Mouse (Mus musculus): ENCODE measurements around the gene Gm6793. TPM values are rescaled to one million over a fixed set of nuclear protein-coding genes. Genes with fewer than 3 reads are reported as not detected.

Gm6793 gene
- polyA plus RNA-seq, 1 experiment, result not detected

DNA sequence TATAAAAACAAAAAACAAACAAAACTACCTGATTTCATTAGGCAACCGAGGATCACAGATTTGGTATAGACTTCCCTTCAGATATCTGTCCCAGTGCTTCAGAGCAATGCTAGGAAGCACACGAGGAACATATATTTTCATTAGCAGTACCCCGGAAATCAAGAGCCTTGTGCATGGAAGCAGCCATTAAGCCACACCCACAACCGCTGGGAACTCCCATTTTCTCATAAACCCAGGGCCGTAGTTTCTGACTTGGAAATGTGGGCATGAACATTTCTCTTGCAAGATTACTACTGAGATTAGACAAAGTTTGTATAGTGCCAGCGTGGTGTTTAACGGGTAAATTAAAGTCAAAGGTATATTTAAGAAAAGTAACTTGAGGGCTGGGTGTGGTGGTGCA lies 5.3 kb downstream of the Gm6793 start:
- Histone ChIP-seq H3K36me3 (ENCODE audit: control insufficient read depth, insufficient read depth, low read length) (peaks cover 13% of the 10 kb centered on the region), H3K27me3 (ENCODE audit: control insufficient read depth, insufficient read depth, low read length) (no peaks in the 10 kb centered on the region), H3K4me3 (ENCODE audit: low read depth, low read length) (no peak overlapping the region), H3K27ac (ENCODE audit: insufficient read depth, low read depth, low read length) (no peak overlapping the region), H3K4me1 (ENCODE audit: control insufficient read depth, insufficient read depth, insufficient read length, low read length) (peaks cover 5% of the 10 kb centered on the region)
- 84% methylated on average over 7 of the region's 7 CpGs for WGBS
- TF ChIP-seq POLR2A (IDR thresholded peaks at IDR 0.05; ENCODE audit: low read depth, low read length), result no peak
- TF ChIP-seq CTCF (IDR thresholded peaks at IDR 0.05; ENCODE audit: extremely low read depth, insufficient read length, insufficient replicate concordance, low read depth, low read length), result no peak

DNA sequence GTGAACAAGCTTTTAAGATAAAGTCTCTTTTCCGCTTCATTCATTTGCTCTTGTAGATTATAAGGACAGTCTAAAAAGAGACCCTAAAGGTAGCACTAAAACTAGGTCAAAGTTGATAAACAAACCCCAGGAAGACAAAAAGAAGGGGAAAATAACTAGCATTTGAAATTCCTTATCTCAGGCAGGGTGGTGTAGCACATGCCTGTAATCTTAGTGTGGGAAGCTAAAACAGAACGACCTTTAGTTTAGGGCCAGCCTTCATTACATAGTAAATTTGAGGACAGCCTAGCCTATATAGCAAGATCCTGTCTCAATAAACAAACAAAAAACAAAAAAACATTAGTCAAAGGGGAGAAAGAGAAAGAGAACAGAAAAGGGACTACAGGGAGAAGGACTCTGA lies 7.2 kb downstream of the Gm6793 start:
- H3K27me3 ChIP-seq (ENCODE audit: control insufficient read depth, insufficient read depth, low read length), result no peaks in the 10 kb centered on the region
- no peak overlapping the region for H3K4me3 ChIP-seq (ENCODE audit: low read depth, low read length)
- TF ChIP-seq POLR2A (IDR thresholded peaks at IDR 0.05; ENCODE audit: low read depth, low read length) (no peak), CTCF (IDR thresholded peaks at IDR 0.05; ENCODE audit: extremely low read depth, insufficient read length, insufficient replicate concordance, low read depth, low read length) (no peak)
- peaks cover 27% of the 10 kb centered on the region for H3K36me3 ChIP-seq (ENCODE audit: control insufficient read depth, insufficient read depth, low read length)
- WGBS, result 74% methylated on average over 2 of the region's 2 CpGs
- H3K4me1 ChIP-seq (ENCODE audit: control insufficient read depth, insufficient read depth, insufficient read length, low read length), result no peaks in the 10 kb centered on the region
- no peak overlapping the region for H3K27ac ChIP-seq (ENCODE audit: insufficient read depth, low read depth, low read length)

DNA sequence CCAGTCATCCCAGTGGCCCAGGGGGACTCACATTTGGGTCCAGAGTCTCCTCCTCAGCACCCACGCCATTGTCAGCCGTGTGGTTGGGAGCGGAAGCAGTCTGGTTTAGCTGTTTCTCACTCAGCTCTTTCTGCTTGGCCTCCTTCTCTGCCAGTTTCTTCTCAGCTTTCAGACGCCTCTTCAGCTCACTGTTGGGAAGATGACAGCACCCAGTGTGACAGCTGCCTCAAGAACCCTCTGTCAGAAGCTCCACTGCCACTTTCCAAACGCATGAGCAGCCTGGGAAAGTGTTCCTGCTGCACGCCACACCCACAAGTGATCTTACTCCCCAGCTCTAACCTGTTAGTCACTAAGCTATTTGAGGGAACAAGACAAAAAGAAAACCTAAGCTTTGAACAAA lies 9.2 kb downstream of the Gm6793 start:
- 89% methylated on average over 6 of the region's 6 CpGs for WGBS
- Histone ChIP-seq H3K27me3 (ENCODE audit: control insufficient read depth, insufficient read depth, low read length) (no peaks in the 10 kb centered on the region), H3K4me1 (ENCODE audit: control insufficient read depth, insufficient read depth, insufficient read length, low read length) (no peaks in the 10 kb centered on the region), H3K36me3 (ENCODE audit: control insufficient read depth, insufficient read depth, low read length) (peaks cover 48% of the 10 kb centered on the region), H3K4me3 (ENCODE audit: low read depth, low read length) (no peak overlapping the region), H3K27ac (ENCODE audit: insufficient read depth, low read depth, low read length) (no peak overlapping the region)
- TF ChIP-seq CTCF (IDR thresholded peaks at IDR 0.05; ENCODE audit: extremely low read depth, insufficient read length, insufficient replicate concordance, low read depth, low read length), result no peak
- TF ChIP-seq POLR2A (IDR thresholded peaks at IDR 0.05; ENCODE audit: low read depth, low read length), result no peak

DNA sequence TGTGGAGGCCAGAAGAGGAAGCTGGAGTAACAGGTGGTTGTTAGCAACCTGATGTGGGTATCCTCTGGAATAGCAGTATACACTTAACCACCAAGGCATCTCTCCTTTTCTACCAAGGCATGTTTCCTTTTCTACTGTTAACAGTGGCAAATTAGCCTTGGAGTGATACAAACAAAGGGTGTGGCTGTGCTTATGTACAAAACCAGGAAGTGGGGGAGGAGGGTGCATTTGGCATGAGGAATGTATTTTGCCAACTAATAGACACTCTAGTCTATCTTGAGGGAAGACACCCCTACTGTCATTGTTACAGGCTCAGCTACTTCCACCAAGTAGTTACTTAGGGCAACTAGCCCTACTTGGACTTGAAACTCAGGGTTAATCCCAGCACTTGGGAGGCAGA lies 10.1 kb downstream of the Gm6793 start:
- H3K4me3 ChIP-seq (ENCODE audit: low read depth, low read length), result no peak overlapping the region
- H3K27ac ChIP-seq (ENCODE audit: insufficient read depth, low read depth, low read length), result no peak overlapping the region
- no peaks in the 10 kb centered on the region for H3K27me3 ChIP-seq (ENCODE audit: control insufficient read depth, insufficient read depth, low read length)
- H3K4me1 ChIP-seq (ENCODE audit: control insufficient read depth, insufficient read depth, insufficient read length, low read length), result no peaks in the 10 kb centered on the region
- TF ChIP-seq POLR2A (IDR thresholded peaks at IDR 0.05; ENCODE audit: low read depth, low read length), result no peak
- no peak for TF ChIP-seq CTCF (IDR thresholded peaks at IDR 0.05; ENCODE audit: extremely low read depth, insufficient read length, insufficient replicate concordance, low read depth, low read length)
- H3K36me3 ChIP-seq (ENCODE audit: control insufficient read depth, insufficient read depth, low read length), result peaks cover 56% of the 10 kb centered on the region

DNA sequence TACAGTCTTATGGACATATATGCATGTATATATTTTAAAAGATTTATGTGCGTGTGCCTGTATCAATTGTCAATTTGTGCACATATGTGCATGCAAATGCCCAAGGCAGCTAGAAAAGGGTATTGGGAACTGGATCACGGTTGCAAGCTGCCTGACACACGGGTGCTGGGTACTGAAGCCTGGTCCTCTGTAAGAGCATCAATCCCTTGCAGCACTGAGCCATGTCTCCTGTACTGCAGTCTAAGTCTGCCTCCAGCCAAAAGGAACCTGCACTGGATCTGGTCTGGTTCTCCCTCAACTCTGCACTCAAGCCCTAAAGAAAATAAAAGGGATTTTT lies 22.2 kb downstream of the Gm6793 start:
- H3K27me3 ChIP-seq (ENCODE audit: control insufficient read depth, insufficient read depth, low read length), result no peaks in the 10 kb centered on the region
- TF ChIP-seq CTCF (IDR thresholded peaks at IDR 0.05; ENCODE audit: extremely low read depth, insufficient read length, insufficient replicate concordance, low read depth, low read length) (no peak), POLR2A (IDR thresholded peaks at IDR 0.05; ENCODE audit: low read depth, low read length) (no peak)
- WGBS, result 66% methylated on average over 3 of the region's 3 CpGs

DNA sequence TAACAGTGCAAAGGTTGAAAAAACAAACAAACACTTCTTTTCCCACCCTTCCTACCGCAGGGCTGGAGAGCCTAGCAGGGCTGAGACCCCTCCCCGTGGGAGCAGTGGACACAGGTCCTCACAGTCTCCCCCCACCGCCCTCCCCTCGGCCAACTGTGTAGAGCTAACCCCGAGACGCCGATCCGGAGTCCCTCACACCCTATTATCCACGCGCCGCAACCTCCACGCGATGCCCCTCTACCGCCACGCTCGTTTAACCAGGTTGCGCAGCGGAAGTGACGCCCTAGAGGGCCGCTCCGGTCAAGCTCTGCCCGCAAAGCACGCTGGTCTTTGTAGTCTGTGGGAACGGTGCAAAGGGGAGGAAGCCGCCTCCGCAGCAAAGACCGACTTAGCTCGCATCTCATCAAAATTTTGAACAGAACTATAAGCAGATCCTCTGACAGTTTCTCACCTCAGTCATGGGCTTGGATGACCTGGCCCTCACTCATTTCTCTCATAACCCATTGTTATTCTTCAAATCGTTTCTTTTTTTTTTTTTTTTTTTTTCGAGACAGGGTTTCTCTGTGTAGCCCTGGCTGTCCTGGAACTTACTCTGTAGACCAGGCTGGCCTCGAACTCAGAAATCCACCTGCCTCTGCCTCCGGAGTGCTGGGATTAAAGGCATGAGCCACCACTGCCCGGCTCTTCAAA lies 22.7 kb downstream of the Gm6793 start, which contains the start of gene Adat1:
TSS of gene Adat1 (minus strand) at position 290 of the 690 bp plus-strand sequence.
- H3K27me3 ChIP-seq (ENCODE audit: control insufficient read depth, insufficient read depth, low read length), result no peaks in the 10 kb centered on the region
- H3K4me1 ChIP-seq (ENCODE audit: control insufficient read depth, insufficient read depth, insufficient read length, low read length), result no peaks in the 10 kb centered on the region
- peak within 1 kb of the TSS; percentile 88 for H3K4me3 ChIP-seq (ENCODE audit: low read depth, low read length)
- TF ChIP-seq CTCF (IDR thresholded peaks at IDR 0.05; ENCODE audit: extremely low read depth, insufficient read length, insufficient replicate concordance, low read depth, low read length) (no peak), POLR2A (IDR thresholded peaks at IDR 0.05; ENCODE audit: low read depth, low read length) (peak; percentile 26; the same call in 1 of the 2 replicates)
- no peak within 1 kb of the TSS for H3K27ac ChIP-seq (ENCODE audit: insufficient read depth, low read depth, low read length)
- H3K36me3 ChIP-seq (ENCODE audit: control insufficient read depth, insufficient read depth, low read length), result peaks cover 37% of the 10 kb centered on the region
- 2% methylated on average over 33 of the region's 33 CpGs for WGBS

More for the DNA sequence above, 22.2 kb downstream of the Gm6793 start:
- Histone ChIP-seq H3K4me1 (ENCODE audit: control insufficient read depth, insufficient read depth, insufficient read length, low read length) (no peaks in the 10 kb centered on the region), H3K27ac (ENCODE audit: insufficient read depth, low read depth, low read length) (no peak overlapping the region), H3K36me3 (ENCODE audit: control insufficient read depth, insufficient read depth, low read length) (peaks cover 40% of the 10 kb centered on the region), H3K4me3 (ENCODE audit: low read depth, low read length) (no peak overlapping the region)

DNA sequence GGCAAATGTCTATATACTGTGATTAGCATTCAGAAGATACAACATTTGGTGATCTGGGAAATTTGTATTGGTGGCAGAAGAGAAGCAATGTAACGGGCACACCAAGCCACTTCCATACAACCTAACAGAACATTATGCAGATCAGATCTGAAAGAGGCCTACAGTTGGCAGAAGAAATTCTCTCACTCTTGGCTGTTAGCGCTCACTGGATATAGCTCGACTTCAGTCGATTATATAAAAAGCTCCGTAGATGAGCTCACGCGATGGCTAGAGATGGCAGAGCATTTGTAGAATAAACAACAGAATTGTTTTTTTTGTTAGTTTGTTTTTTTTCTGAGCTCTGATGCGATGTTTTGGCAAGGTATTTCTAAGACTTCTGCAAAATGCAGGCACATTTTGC lies 23.6 kb downstream of the Gm6793 start:
- WGBS, result 41% methylated on average over 8 of the region's 8 CpGs
- no peak overlapping the region for H3K4me3 ChIP-seq (ENCODE audit: low read depth, low read length)

More for the DNA sequence above, 23.6 kb downstream of the Gm6793 start:
- H3K4me1 ChIP-seq (ENCODE audit: control insufficient read depth, insufficient read depth, insufficient read length, low read length), result no peaks in the 10 kb centered on the region
- H3K27ac ChIP-seq (ENCODE audit: insufficient read depth, low read depth, low read length), result no peak overlapping the region
- peaks cover 32% of the 10 kb centered on the region for H3K36me3 ChIP-seq (ENCODE audit: control insufficient read depth, insufficient read depth, low read length)
- no peak for TF ChIP-seq POLR2A (IDR thresholded peaks at IDR 0.05; ENCODE audit: low read depth, low read length)
- no peak for TF ChIP-seq CTCF (IDR thresholded peaks at IDR 0.05; ENCODE audit: extremely low read depth, insufficient read length, insufficient replicate concordance, low read depth, low read length)
- no peaks in the 10 kb centered on the region for H3K27me3 ChIP-seq (ENCODE audit: control insufficient read depth, insufficient read depth, low read length)
